Mouse (Mus musculus) gastrocnemius, postnatal 36 days (tissue): ENCODE measurements around the gene Acd. TPM values are rescaled to one million over a fixed set of nuclear protein-coding genes. Genes with fewer than 3 reads are reported as not detected.

Source experiments
- DNase-seq, 2 experiments: peaks; one replicate each; pipeline ENCODE4 v3.0.0; 2022
- intact Hi-C: fragments of 180-260 bp; cut with DNase I; formaldehyde crosslinking; loops from one replicate; pipeline ENCODE4 v1.15.1; 2025
- total RNA-seq, 2 experiments: library from RNA; stranded (reverse); gene quantifications; 2 replicates each; pipeline ENCODE4 v1.2.3; 2021

Gene Acd
- total RNA-seq, 2 experiments from 2014 or later, result 6.6 to 6.7 TPM

- DNase-seq, result no peak
- intact Hi-C loops, result no loop called here
These were observed 23.0 kb downstream of the Acd start for GRCm38 (mm10) chr8:105677891-105678290.

GRCm38 (mm10) chr8:105661167-105661566, 39.7 kb downstream of the Acd start:
- intact Hi-C loops, result no loop called here
- no peak for DNase-seq

- intact Hi-C loops, result no loop called here
- no peak for DNase-seq
These were observed 43.3 kb downstream of the Acd start for GRCm38 (mm10) chr8:105657641-105658040.

GRCm38 (mm10) chr8:105648929-105649328, 52.0 kb downstream of the Acd start:
- intact Hi-C loops, result no loop called here
- no peak for DNase-seq

Other genes with a start within 250 kb of the Acd start
- 10 to 100 TPM; 54.1 to 54.9 TPM for gene Tppp3, start 229.6 kb downstream of the Acd start, total RNA-seq
- 1 to 10 TPM; 8.1 to 8.3 TPM for gene Zdhhc1, start 204.2 kb downstream of the Acd start, total RNA-seq
- gene Hsd11b2, start 182.3 kb downstream of the Acd start, total RNA-seq, result under 1 TPM in 1 of 2 experiments, not detected in 1; 0.22 TPM
- gene Atp6v0d1, start 135.1 kb downstream of the Acd start, total RNA-seq, result 10 to 100 TPM; 37.3 to 40.9 TPM
- 10 to 100 TPM; 15.1 to 18.2 TPM for gene Ripor1, start 95.8 kb downstream of the Acd start, total RNA-seq
- 10 to 100 TPM; 27.0 to 29.9 TPM for gene Ctcf, start 64.5 kb downstream of the Acd start, total RNA-seq
- under 1 TPM in 1 of 2 experiments, not detected in 1; 0.56 TPM for gene Agrp, start 63.7 kb downstream of the Acd start, total RNA-seq
- gene Carmil2, start 14.8 kb downstream of the Acd start, total RNA-seq, result 1 to 10 TPM in 1 of 2 experiments, not detected in 1; 1.1 TPM
- gene Pard6a, start within 50 bp of the Acd start, total RNA-seq, result 1 to 10 TPM; 4.7 to 6.7 TPM
- not detected for gene 4933405L10Rik, start 6.6 kb upstream of the Acd start, total RNA-seq
- 1 to 10 TPM in 1 of 2 experiments, under 1 TPM in 1; 0.48 to 1.2 TPM for gene Enkd1, start 7.1 kb upstream of the Acd start, total RNA-seq
- 1 to 10 TPM; 6.6 to 6.8 TPM for gene Gfod2, start 57.6 kb upstream of the Acd start, total RNA-seq
- 10 to 100 TPM; 19.7 to 22.0 TPM for gene Ranbp10, start 126.2 kb upstream of the Acd start, total RNA-seq
- gene Tsnaxip1, start 126.6 kb upstream of the Acd start, total RNA-seq, result not detected
- gene Cenpt, start 152.2 kb upstream of the Acd start, total RNA-seq, result 1 to 10 TPM; 1.1 to 1.2 TPM
- gene Thap11, start 154.0 kb upstream of the Acd start, total RNA-seq, result 10 to 100 TPM; 19.0 TPM
- 10 to 100 TPM; 38.4 to 52.9 TPM for gene Nutf2, start 159.5 kb upstream of the Acd start, total RNA-seq
- gene Edc4, start 179.8 kb upstream of the Acd start, total RNA-seq, result 10 to 100 TPM; 17.6 to 20.1 TPM
- under 1 TPM in 1 of 2 experiments, not detected in 1; 0.59 TPM for gene Nrn1l, start 192.5 kb upstream of the Acd start, total RNA-seq
- 10 to 100 TPM in 1 of 2 experiments, 1 to 10 TPM in 1; 9.5 to 11.5 TPM for gene Pskh1, start 199.3 kb upstream of the Acd start, total RNA-seq
- gene Ctrl, start 232.8 kb upstream of the Acd start, total RNA-seq, result not detected
- gene Psmb10, start 237.3 kb upstream of the Acd start, total RNA-seq, result 10 to 100 TPM; 15.7 to 24.2 TPM
- under 1 TPM in 1 of 2 experiments, not detected in 1; 0.25 TPM for gene Lcat, start 242.3 kb upstream of the Acd start, total RNA-seq